Mouse (Mus musculus) myocyte (in vitro differentiated cells): ENCODE measurements around the gene Arel1. TPM values are rescaled to one million over a fixed set of nuclear protein-coding genes. Genes with fewer than 3 reads are reported as not detected.

ENCODE experiments used
- H3K27me3 ChIP-seq: one replicate; pipeline ENCODE4 v1.6.1; 2011; ENCODE audit not compliant: control insufficient read depth, insufficient read depth, insufficient read length
- H3K36me3 ChIP-seq: one replicate; pipeline ENCODE4 v1.6.1; 2011; ENCODE audit not compliant: control insufficient read depth, insufficient read depth
- H3K4me2 ChIP-seq: one replicate; pipeline ENCODE4 v1.6.1; 2011; ENCODE audit warnings: low read depth, control low read depth
- H3K4me3 ChIP-seq: one replicate; pipeline ENCODE4 v1.5.1; 2011; ENCODE audit warnings: mild to moderate bottlenecking, control low read depth, moderate library complexity
- H3K79me2 ChIP-seq: one replicate; pipeline ENCODE4 v1.6.1; 2011; ENCODE audit not compliant: control insufficient read depth, insufficient read depth
- H3ac ChIP-seq: one replicate; pipeline ENCODE4 v1.6.1; 2011; ENCODE audit not compliant: control insufficient read depth, insufficient read length
- CEBPB ChIP-seq: IDR thresholded peaks from 2 replicates; pipeline ENCODE4 v1.6.1; 2011; ENCODE audit warnings: mild to moderate bottlenecking, moderate library complexity; ENCODE audit not compliant: poor library complexity, insufficient read depth, severe bottlenecking
- E2F4 ChIP-seq: IDR thresholded peaks from one replicate; pipeline ENCODE4 v1.6.1; 2011; ENCODE audit warnings: mild to moderate bottlenecking, control low read depth, moderate library complexity; ENCODE audit not compliant: insufficient read depth
- MAX ChIP-seq: IDR thresholded peaks from one replicate; pipeline ENCODE4 v1.6.1; 2011; ENCODE audit warnings: low read depth, mild to moderate bottlenecking, control low read depth
- MYOD1 ChIP-seq, 3 experiments: IDR thresholded peaks; one replicate each; pipeline ENCODE4 v1.6.1; 2011; ENCODE audit warnings: control low read depth in 2 of 3, low read depth in 2 of 3, mild to moderate bottlenecking in 2 of 3, moderate library complexity in 1 of 3; ENCODE audit not compliant: insufficient read length in 2 of 3, control insufficient read depth in 1 of 3
- MYOG ChIP-seq, 3 experiments: IDR thresholded peaks; one replicate each; pipeline ENCODE4 v1.6.1; 2011; ENCODE audit warnings: control low read depth in 2 of 3, low read depth in 2 of 3, mild to moderate bottlenecking in 2 of 3; ENCODE audit not compliant: insufficient read length in 2 of 3, control insufficient read depth in 1 of 3, insufficient read depth in 1 of 3
- POLR2A ChIP-seq: IDR thresholded peaks from one replicate; pipeline ENCODE4 v1.6.1; 2011; ENCODE audit warnings: low read depth, mild to moderate bottlenecking, control low read depth, moderate library complexity; ENCODE audit not compliant: insufficient read length
- POLR2AphosphoS2 ChIP-seq: IDR thresholded peaks from one replicate; pipeline ENCODE4 v1.6.1; 2011; ENCODE audit warnings: low read depth, control low read depth; ENCODE audit not compliant: insufficient read length
- REST ChIP-seq: IDR thresholded peaks from one replicate; pipeline ENCODE4 v1.6.1; 2011; ENCODE audit warnings: mild to moderate bottlenecking, control low read depth, moderate library complexity; ENCODE audit not compliant: insufficient read depth, insufficient read length
- SRF ChIP-seq: IDR thresholded peaks from one replicate; pipeline ENCODE4 v1.6.1; 2011; ENCODE audit warnings: low read depth; ENCODE audit not compliant: control insufficient read depth, insufficient read length
- TCF12 ChIP-seq: IDR thresholded peaks from one replicate; pipeline ENCODE4 v1.6.1; 2011; ENCODE audit warnings: mild to moderate bottlenecking, control low read depth; ENCODE audit not compliant: poor library complexity, insufficient read depth, severe bottlenecking
- TCF3 ChIP-seq: IDR thresholded peaks from one replicate; pipeline ENCODE4 v1.6.1; 2011; ENCODE audit warnings: low read depth, control low read depth; ENCODE audit not compliant: insufficient read length
- USF1 ChIP-seq: IDR thresholded peaks from one replicate; pipeline ENCODE4 v1.6.1; 2011; ENCODE audit warnings: low read depth, mild to moderate bottlenecking, control low read depth, moderate library complexity
- polyA plus RNA-seq: library from polyadenylated mRNA; unstranded; fragments of >200 nt; fragmentation: generic; extraction: Trizol; gene quantifications from one replicate; pipeline ENCODE4 v1.2.1, GENCODE M21; 2012; ENCODE audit warnings: missing spikeins

Gene Arel1
- polyA plus RNA-seq, 1 experiment: 17.4 TPM

GRCm38 (mm10) chr12:84897322-84897721 lies 73.4 kb downstream of the Arel1 start:
- TF ChIP-seq POLR2AphosphoS2 (no peak), TCF12 (no peak), USF1 (no peak), POLR2A (no peak), CEBPB (no peak), MYOG (IDR thresholded peaks at IDR 0.05; ENCODE audit: control insufficient read depth in 1 of 3, insufficient read depth in 1 of 3, insufficient read length in 2 of 3, low read depth in 2 of 3) (no peak), E2F4 (no peak), TCF3 (no peak), REST (no peak), MAX (no peak), SRF (no peak), MYOD1 (IDR thresholded peaks at IDR 0.05; ENCODE audit: control insufficient read depth in 1 of 3, insufficient read length in 2 of 3, low read depth in 2 of 3) (no peak)
- Histone ChIP-seq H3K79me2 (no peaks in the 10 kb centered on the region), H3K4me2 (no peak overlapping the region), H3ac (no peak overlapping the region), H3K27me3 (no peaks in the 10 kb centered on the region), H3K36me3 (no peaks in the 10 kb centered on the region), H3K4me3 (no peak overlapping the region)

GRCm38 (mm10) chr12:84896235-84896634 lies 74.5 kb downstream of the Arel1 start:
- Histone ChIP-seq H3K79me2 (no peaks in the 10 kb centered on the region), H3K4me2 (no peak overlapping the region), H3ac (no peak overlapping the region), H3K4me3 (no peak overlapping the region), H3K27me3 (no peaks in the 10 kb centered on the region), H3K36me3 (no peaks in the 10 kb centered on the region)
- TF ChIP-seq TCF3 (no peak), POLR2AphosphoS2 (no peak), MAX (no peak), USF1 (no peak), TCF12 (no peak), REST (no peak), MYOG (IDR thresholded peaks at IDR 0.05; ENCODE audit: control insufficient read depth in 1 of 3, insufficient read depth in 1 of 3, insufficient read length in 2 of 3, low read depth in 2 of 3) (no peak), SRF (no peak), E2F4 (no peak), POLR2A (no peak), CEBPB (no peak), MYOD1 (IDR thresholded peaks at IDR 0.05; ENCODE audit: control insufficient read depth in 1 of 3, insufficient read length in 2 of 3, low read depth in 2 of 3) (no peak)

- no peak for TF ChIP-seq USF1
- peak in 1 of 3 experiments; percentile 38 for TF ChIP-seq MYOD1 (IDR thresholded peaks at IDR 0.05; ENCODE audit: control insufficient read depth in 1 of 3, insufficient read length in 2 of 3, low read depth in 2 of 3)
- H3K36me3 ChIP-seq: no peaks in the 10 kb centered on the region
- H3ac ChIP-seq: no peak overlapping the region
- no peak overlapping the region for H3K4me2 ChIP-seq
- H3K4me3 ChIP-seq: no peak overlapping the region
- no peaks in the 10 kb centered on the region for H3K79me2 ChIP-seq
- H3K27me3 ChIP-seq: no peaks in the 10 kb centered on the region
These were observed 76.8 kb downstream of the Arel1 start for GRCm38 (mm10) chr12:84893648-84894628.

- Histone ChIP-seq H3K79me2 (no peaks in the 10 kb centered on the region), H3K4me2 (no peak overlapping the region), H3ac (no peak overlapping the region), H3K36me3 (no peaks in the 10 kb centered on the region), H3K4me3 (no peak overlapping the region), H3K27me3 (no peaks in the 10 kb centered on the region)
- peak in 1 of 3 experiments; percentile 5 for TF ChIP-seq MYOD1 (IDR thresholded peaks at IDR 0.05; ENCODE audit: control insufficient read depth in 1 of 3, insufficient read length in 2 of 3, low read depth in 2 of 3)
- no peak for TF ChIP-seq CEBPB
These were observed 80.4 kb downstream of the Arel1 start for GRCm38 (mm10) chr12:84890289-84890688.

GRCm38 (mm10) chr12:84885107-84885876 lies 85.4 kb downstream of the Arel1 start:
- Histone ChIP-seq H3K79me2 (no peaks in the 10 kb centered on the region), H3K27me3 (no peaks in the 10 kb centered on the region), H3ac (no peak overlapping the region), H3K36me3 (no peaks in the 10 kb centered on the region), H3K4me3 (no peak overlapping the region), H3K4me2 (peak overlapping the region; percentile 28)
- TF ChIP-seq CEBPB: no peak
